Mouse (Mus musculus): ENCODE data around the gene Platr25.
"Not testable (repeated sequence)": the region's sequence is repeated elsewhere in the genome, so short reads cannot be mapped to it uniquely, and the experiment has no call there.

The Platr25 gene

GRCm38 (mm10) chr13:62760432-62761415, at the start of gene Platr25:
Gene Platr25, minus strand, starts transcription at chr13:62760709.
- peak; percentile 11 to 29 for DNase-seq (ENCODE audit: low spot score in 2 of 2)

GRCm38 (mm10) chr13:62807981-62808380, 47.5 kb upstream of the Platr25 start:
- DNase-seq (ENCODE audit: low spot score in 2 of 2): not testable (repeated sequence)

- DNase-seq (ENCODE audit: low spot score in 2 of 2): not testable (repeated sequence)
These were observed 25.6 kb upstream of the Platr25 start for GRCm38 (mm10) chr13:62786135-62786493.

- DNase-seq (ENCODE audit: low spot score in 2 of 2): peak; percentile 39 to 55
These were observed 25.0 kb upstream of the Platr25 start, which contains the start of gene Gm5141 for GRCm38 (mm10) chr13:62785199-62786134. Gene Gm5141, minus strand, starts transcription at chr13:62785808.

GRCm38 (mm10) chr13:62763806-62764205, 3.3 kb upstream of the Platr25 start:
- peak in 1 of 2 experiments; percentile 12 for DNase-seq (ENCODE audit: low spot score in 2 of 2)

- DNase-seq (ENCODE audit: low spot score in 2 of 2): no peak
These were observed 27.2 kb downstream of the Platr25 start for GRCm38 (mm10) chr13:62733322-62733721.

GRCm38 (mm10) chr13:62712611-62713010, 47.9 kb downstream of the Platr25 start:
- DNase-seq (ENCODE audit: low spot score in 2 of 2): not testable (repeated sequence)

GRCm38 (mm10) chr13:62685287-62685648, 75.2 kb downstream of the Platr25 start:
- not testable (repeated sequence) for DNase-seq (ENCODE audit: low spot score in 2 of 2)

- DNase-seq (ENCODE audit: low spot score in 2 of 2): peak; percentile 8 to 20
These were observed 75.8 kb downstream of the Platr25 start for GRCm38 (mm10) chr13:62684608-62685286.

GRCm38 (mm10) chr13:62653369-62653743, 107.2 kb downstream of the Platr25 start:
- DNase-seq (ENCODE audit: low spot score in 2 of 2): no peak

GRCm38 (mm10) chr13:62652681-62653368, 107.7 kb downstream of the Platr25 start:
- peak; percentile 56 to 69 for DNase-seq (ENCODE audit: low spot score in 2 of 2)

GRCm38 (mm10) chr13:62627071-62627470, 133.4 kb downstream of the Platr25 start:
- not testable (repeated sequence) for DNase-seq (ENCODE audit: low spot score in 2 of 2)

GRCm38 (mm10) chr13:62624277-62624665, 136.2 kb downstream of the Platr25 start:
- not testable (repeated sequence) for DNase-seq (ENCODE audit: low spot score in 2 of 2)

GRCm38 (mm10) chr13:62623577-62624276, 136.8 kb downstream of the Platr25 start, which contains the start of gene 6720489N17Rik:
Gene 6720489N17Rik, minus strand, starts transcription at chr13:62624182.
- peak; percentile 57 to 70 for DNase-seq (ENCODE audit: low spot score in 2 of 2)
